Mouse (Mus musculus) G1E (cell line): ENCODE measurements at regions not wholly inside any gene's neighbourhood (a gene's known extent, or its start where the extent isn't known, plus 50 kb on each side); places are given as distances from the start of the nearest gene placed in this dataset.

Experiments
- CTCF ChIP-seq: IDR thresholded peaks from 2 replicates; pipeline ENCODE4 v1.5.1; 2012; ENCODE audit warnings: low read depth, low read length, inconsistent platforms, mixed read lengths
- TAL1 ChIP-seq: conservative IDR thresholded peaks from 2 replicates; pipeline ENCODE4 v1.6.1; 2012; ENCODE audit warnings: low read depth, low read length, inconsistent platforms, mixed read lengths

- no peak for TF ChIP-seq TAL1
- TF ChIP-seq CTCF, result no peak
These were observed 112.5 kb downstream of the Nufip1 start for GRCm38 (mm10) chr14:76223036-76223650.
